Mouse (Mus musculus): ENCODE data around the gene Mgam.

- TF ChIP-seq CTCF (IDR thresholded peaks at IDR 0.05; ENCODE audit: borderline replicate concordance, extremely low read depth, insufficient read depth, insufficient read length) (no peak), POLR2A (IDR thresholded peaks at IDR 0.05; ENCODE audit: borderline replicate concordance, extremely low read depth, insufficient read depth, insufficient read length, poor library complexity, severe bottlenecking) (no peak)
Observed at GRCm38 (mm10) chr6:40784378-40784777, 155.7 kb downstream of the Mgam start.
